Mouse (Mus musculus) kidney, adult 9 months (tissue): ENCODE data around the gene Sppl3.

ENCODE experiments used
- DNase-seq: peaks from one replicate; pipeline ENCODE4 v3.0.0; 2022

Sppl3 gene

DNA sequence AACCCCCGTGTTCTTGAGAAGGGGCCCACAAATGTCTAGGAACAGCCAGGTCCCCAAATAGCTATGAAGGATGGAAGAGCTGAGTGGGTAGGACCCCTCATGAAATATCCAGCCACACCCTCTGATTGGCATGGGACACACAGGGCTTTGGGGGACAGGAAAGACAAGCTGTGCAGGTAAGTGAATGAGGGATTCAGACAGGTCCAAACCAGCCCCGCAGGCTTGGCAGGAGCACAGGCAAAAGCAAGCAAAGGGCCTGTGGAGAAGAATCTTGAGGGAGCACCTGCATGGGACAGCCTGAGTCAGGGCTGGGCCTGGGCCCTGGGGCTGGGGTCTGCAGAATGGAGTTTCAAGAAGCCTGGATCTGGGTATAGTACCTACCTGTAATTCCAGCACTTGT, 10.4 kb upstream of the Sppl3 start:
- DNase-seq = no peak

DNA sequence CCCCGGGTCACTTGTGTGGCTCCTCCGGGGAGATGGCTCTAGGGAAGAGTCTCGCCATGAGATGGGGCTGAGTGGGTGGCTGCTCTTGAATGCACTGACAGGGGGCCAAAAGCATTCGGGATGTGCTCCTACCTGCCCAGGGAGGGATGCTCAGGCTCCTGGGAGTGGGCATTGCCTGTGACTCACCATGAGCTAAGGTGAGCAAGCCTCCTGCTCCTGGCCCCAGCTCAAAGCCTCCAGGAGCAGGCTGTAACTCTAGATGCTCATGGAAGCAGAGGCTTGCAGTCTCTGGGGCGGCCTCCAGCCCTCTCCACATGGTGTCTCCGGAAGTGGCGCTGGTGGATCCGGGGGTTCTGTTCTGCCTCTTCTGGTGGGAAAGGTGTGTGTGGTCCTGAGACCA, 9.5 kb upstream of the Sppl3 start:
- DNase-seq = no peak

DNA sequence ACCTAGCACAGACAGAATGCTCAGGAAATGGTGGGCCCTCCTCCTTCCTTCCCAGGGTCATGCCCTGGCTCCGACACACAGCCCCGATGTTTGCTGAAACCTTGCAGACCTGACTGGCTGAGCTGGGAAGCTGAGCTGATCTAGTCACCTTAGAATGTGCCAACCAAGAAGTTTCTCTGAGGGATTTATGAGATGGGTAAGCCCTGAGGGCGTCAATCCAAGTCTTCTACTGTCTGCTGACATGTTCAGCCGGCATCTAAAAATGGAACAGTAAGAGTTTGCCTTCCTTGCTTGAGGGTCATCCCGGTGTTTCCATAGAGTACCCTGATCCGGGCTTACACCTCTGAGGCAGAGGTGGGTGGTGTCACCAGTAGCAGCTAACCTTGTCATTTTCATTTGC, 8.2 kb upstream of the Sppl3 start:
- no peak for DNase-seq

DNA sequence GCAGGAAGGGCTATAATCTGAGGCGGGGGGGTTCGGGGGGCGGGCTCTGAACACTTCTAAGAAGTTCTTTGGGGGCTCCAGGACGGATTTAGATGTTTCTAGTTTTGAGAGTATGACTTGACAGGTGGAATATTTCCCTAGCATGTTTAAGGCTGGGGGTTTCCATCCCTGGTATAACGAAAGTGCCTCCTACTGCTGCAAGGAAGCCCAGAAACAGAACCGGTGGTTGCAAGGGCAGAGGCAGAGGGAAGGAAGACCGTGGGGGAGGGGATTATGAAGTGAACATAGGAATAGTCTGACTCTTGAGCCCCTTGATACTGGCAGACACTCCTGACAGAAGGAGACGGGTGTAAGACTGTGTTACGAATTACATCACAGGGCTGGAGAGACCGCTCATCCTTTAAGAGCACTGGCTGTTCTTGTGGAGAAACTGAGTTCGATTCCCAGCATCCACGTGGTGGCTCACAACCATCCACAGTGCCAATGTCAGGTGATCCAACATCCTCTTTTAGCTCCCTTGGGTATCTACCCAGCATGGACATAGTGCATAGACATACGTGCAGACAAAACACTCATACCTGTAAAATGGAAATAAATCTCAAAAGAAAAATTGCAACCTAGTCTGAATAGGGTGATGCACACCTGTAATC, 7.6 kb upstream of the Sppl3 start:
- no peak for DNase-seq

DNA sequence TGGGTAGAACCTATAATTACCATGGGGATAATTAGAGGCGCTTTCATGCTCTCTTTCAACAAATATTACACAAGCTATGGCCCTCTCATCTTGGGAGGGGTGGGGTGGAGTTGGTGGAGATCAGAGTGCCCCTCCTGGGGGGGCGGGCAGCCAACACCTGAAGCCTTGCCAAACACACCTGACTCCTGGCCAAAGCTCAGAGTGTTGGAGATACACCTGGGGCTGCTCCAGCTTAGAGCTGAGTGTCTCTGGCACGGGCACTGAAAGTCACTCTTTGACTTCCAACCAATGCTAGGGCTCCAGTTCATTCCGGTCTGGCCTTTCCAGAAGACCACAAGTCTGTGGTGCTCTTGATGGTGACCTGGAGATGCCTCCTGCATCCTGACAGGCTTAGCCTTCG, 3.2 kb upstream of the Sppl3 start:
- DNase-seq = no peak

DNA sequence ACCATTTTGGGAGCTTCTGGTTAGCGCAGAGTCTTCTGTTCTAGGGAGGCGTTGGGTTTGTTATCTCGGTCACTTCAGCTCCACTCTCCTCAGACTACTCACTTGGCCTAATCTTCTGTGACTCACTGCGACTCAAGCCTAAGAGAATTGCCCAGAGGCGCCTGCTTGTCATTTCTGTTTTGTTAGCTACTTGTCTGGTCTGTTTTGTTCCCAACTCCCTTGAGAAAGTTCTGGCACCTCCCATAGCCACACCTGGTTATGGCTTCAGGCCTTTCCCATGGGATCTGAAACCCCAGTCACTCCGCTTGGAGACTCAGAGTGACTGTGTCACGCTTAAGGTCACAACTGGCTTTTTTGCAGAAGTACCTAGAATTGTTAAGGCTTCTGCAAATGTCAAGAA, 2.6 kb upstream of the Sppl3 start:
- no peak for DNase-seq

DNA sequence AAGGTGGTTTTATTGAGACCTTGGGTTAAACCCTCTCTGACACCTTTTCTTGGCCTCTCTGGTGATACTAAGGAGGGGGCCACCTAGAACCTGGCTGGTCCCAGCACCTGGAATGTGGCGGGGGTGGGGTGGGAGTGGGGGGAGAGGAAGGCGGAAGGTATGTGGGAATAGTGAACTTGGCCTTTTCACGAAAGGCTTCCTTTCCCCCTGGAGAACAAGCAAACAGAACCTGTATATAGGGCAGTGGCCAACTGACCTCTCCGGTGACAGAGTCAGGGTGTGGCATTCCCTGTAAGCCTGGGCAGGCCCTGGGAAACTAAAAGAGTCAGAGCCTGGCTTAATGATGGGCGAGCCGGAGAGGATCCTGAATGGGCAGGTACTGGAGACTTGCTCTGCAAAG, 1.8 kb upstream of the Sppl3 start:
- DNase-seq = no peak

DNA sequence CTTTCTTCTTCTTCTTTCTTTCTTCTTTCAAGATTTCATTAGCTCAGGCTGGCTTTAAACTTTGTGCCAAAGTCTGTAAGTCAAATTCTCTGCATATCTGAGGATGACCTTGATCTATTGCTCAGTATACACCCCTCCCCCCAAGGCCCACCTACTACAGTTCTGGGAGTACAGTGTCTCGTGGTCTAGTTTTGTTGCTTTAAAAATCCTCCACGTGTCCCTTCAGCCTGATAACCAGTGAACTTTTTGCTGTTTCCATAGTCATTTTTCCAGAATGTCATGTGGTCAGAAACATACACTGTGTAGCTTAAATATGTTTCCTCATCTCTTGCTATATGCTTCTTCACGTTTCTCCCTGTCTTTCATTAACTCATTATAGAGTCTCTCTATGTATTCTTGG, 976 bp upstream of the Sppl3 start:
- DNase-seq = no peak

DNA sequence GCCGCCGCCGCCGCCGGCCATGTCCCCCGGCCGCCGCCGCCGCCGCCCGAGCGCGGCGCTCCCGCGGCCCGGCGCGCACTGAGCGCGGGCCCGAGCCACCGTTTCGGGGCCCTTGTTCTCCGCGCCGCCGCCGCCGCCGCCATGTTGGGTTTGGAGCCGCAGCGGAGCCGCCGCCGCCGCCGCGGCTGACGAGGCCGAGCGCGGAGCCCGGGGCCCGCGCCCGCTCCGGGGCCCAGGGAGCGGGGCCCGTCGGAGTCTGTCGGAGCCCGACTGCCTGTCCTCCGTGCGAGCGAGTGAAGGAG, 231 bp downstream of the Sppl3 start:
- DNase-seq = no peak

DNA sequence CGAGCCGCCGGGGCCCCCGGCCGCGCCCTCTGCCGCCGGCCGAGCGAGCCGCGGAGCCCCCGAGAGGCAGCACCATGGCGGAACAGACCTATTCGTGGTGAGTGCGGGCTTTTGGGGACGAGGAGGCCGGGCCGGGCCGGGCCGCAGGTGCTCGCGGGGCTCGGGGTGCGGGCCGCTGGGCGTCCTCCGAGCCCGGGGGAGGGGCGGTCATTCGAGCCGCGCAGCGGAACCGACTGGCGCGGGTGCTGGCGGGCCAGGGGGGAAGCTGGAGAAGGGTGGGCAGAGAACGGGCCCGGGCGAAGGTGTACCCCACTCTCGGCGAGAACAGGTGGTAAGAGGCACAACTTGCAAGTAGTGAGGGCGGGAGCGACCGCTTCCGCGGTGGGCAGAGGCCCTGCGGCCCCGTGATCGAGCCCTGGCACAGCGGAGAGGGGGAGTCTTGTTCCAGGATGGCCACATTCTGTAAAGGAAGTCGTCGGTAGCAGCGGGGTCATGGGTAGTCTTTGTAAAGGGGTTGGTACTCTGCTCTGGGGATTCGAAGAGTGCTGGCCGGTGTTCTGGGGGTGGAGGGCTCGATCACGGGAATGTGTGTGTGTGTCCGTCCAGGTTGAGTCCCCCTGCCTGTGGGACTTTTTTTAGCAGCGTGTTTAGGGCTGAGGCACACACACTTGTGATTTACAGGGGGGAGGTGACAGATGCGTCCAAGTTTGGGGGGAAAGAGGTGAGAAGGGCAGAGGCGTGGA, 753 bp downstream of the Sppl3 start:
- DNase-seq = peak; percentile 42

DNA sequence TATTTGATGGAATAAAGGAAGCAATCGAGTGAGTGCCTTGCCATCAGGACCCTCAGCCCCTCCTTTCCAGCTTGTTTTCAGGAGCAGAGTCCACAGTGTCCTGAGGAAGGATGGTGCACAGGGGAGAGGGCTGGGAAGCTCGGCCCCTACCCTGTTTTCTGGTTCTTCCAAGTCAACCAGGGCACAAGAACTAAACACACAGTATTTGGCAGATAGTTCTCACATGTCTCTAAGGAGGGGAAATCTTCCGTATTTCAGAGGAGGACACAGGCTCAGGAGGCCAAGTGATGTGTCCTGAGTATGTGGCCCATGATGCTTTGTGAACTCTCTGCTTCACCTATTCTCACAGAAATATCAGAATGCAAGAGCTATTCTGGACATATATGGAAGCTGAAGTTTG, 2.5 kb downstream of the Sppl3 start:
- no peak for DNase-seq

DNA sequence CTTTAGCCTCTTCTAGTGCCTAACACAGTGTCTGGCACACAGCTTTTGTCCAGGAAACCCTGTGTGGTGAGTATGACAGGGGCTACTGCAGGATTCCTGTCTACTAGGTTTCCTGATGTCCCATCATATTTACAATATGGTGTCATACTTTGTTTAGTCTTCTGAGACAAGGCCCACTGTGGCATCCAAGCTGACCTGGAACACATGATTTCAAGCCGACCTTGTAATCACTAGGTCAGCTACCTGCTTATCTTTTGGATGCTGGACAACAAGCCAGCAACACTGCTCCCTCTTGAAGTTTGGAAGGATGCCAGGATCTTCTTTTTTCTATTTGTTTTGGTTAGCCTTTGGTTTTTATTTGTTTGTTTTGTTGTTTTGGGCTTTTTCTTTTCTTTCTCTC, 3.6 kb downstream of the Sppl3 start:
- peak; percentile 38 for DNase-seq

DNA sequence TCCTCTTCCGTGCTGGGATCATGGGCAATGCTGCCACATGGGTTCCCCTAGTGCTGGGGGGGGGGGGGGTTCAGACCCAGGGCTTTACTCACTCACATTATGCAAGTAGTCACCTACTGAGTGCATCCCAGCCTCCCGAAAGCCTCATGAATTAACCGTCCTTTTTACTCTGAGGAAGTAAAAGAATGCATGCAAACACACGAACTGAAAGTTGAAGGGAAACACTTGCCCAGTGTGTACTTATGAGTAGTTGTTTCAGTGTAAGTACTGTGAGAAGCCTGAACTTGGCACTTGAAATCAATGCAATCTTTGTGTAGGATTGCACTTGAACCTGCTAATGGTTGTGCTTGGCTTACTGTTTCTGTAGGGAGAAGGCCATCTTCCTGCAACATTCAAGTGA, 4.2 kb downstream of the Sppl3 start:
- DNase-seq = no peak

DNA sequence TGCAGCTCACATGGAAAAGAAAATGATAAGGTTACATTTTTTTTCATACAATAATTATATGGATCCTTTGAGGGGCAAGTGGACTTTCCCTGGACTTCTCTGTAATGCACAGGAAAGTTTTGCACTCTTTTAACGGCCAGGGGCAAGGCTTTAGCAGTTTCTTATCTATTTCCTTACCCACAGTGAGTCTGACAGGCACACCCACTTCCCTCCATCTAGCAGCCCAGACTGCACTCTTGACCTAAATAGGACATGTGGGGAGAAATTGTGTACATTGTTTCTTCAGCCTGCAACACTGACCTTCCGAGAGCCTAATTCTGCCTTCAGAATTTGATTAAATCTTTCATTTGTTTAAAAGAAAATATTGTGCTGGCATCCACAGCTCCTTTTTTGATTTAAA, 7.3 kb downstream of the Sppl3 start:
- no peak for DNase-seq

DNA sequence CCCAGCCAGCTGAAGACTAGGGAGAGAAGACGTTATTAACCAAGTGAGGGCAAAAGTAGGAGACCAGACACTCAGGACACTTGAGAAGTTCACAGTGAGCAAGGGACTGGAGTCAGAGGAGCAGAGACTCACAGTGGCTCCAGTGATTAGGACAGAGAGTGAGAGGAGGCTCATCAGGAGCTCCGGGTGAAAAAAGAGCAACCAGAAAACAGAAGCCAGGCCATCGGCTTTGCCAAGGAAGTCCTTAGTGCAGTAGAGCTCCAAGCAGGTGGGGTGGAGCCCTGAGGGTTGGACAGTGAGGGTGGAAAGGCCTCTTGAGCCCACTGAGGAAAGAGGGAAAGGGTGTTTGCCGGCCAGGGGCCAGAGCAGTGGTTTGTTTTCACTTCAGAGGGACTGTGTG, 7.9 kb downstream of the Sppl3 start:
- no peak for DNase-seq

DNA sequence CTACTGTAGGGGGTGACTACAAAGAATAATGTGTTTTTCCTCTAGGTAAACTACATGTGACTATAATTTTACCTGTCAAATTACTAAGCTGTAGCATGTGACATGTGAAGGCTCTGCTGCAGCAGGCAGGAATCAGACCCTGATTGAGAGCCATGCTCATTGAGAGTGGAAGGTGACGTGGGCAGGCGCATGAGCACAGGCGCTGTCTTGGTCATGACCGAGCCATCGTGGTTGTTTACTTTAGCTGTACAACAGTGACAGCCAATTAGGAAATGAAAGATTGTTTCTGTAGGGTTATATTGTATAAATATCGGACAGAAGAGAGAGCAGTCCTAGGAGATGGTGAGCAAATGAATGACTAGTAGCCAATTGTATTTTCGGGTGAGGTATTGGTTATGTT, 11.1 kb downstream of the Sppl3 start:
- no peak for DNase-seq

DNA sequence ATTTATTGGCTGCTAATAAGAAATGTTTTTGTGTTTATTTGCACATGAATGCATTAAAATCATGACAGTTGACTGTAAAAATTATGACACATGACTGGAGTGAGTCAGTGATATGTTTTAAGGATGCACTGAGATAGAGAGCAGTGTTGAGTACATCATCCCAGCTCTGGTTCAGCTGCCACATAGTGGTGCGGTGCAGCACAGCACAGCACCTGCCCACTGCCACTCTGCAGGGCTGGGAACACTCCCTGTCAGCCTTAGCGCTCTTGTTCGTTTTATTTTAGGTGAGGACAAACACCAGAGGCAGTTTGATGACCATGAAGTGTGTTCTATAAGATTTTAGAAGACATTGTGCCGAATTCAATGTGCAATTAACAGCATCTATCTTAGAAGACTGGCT, 15.2 kb downstream of the Sppl3 start:
- no peak for DNase-seq

DNA sequence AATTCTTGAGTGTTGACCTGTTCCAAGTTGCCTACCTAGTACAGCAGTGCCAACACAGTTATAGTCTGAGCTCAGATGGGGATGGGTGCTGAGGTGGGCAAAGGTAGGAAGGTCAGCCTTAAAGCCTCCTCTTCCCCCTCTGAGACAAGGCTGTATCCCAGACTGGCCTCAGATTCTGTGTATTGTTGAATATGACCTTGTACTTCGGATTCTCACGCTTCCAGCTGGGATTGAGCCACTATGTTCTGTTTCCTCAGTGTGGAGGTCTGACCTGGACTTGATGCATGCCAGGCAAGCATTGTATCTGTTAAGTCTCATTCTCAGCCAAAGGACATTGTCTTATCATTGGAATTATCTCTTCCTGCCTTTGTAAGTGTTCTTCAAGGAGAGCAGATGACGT, 16.2 kb downstream of the Sppl3 start:
- DNase-seq = no peak

DNA sequence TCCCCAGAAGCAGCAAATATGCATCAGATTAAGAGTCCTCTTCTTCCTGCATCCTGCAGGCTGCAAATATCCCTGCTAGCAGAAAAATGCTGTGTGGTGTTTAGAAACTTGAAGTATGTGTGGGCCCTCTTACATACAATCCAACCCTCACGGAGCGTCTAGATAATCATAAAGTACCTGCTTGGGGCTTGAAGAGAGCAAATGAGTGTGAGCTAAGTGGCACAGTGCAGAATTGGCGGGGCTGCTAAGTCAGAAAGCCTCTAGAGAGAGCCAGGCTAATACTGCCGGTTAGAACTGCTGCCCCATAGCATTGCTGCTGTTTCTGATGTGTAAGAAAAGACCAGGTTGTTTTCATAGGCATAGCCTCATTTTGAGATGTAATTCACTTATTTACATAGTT, 18.0 kb downstream of the Sppl3 start:
- no peak for DNase-seq

DNA sequence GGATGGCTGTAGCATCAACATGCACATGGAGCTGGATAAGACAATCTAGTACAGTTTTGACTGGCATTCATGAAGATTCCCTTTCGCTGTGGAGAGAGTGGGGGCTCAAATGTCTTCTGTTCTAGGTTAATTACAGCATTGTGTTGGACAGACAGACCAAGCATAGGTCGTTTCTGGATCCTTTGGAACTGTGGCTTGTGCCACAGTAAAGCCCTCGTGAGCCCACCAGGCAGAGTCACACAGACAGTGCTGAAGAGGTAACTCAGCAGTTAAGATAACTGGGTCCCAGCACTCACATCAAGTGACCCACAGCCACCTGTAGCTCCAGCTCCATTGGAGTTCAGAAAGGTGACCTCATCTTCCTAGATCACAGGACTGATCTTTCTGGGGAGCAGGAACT, 18.6 kb downstream of the Sppl3 start:
- DNase-seq = no peak

DNA sequence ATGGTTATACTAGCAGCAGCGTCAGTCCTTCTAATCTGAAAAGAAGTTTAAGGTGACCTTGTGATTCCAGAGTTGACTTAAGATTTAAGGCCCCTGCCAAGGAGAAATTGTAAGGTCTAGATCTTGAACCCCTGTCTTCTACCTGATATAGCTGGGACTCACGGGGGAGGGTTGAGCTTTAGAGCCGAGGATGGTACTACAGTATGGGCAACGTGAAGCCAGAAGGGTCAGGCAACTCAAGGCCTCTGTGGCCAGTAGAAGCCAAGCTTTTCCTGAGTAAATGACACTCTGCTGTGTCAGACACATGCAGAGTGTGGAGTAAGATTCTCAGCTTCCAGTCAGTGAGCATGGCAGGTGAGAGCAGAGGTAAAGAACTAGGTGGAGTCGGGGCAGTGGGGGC, 20.6 kb downstream of the Sppl3 start:
- no peak for DNase-seq

DNA sequence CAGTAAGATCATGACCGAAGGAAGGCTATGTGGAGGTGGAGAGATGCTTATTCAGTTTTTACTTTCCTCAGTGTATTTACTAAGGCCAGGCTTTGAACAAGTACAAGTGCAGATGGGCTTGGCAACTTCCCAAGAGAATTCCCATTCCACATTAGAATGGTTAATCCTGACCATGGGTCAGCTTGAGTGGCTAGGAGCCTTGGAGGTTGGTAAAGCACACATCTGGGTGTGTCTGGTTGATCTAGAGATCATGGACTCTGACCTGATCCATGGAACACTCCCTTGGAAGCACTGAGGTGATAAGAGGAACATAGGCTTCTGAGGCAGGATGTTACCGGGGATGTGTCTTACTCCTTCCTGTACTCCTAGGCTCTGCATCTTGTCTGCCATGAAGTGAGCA, 21.7 kb downstream of the Sppl3 start:
- DNase-seq = peak; percentile 70

DNA sequence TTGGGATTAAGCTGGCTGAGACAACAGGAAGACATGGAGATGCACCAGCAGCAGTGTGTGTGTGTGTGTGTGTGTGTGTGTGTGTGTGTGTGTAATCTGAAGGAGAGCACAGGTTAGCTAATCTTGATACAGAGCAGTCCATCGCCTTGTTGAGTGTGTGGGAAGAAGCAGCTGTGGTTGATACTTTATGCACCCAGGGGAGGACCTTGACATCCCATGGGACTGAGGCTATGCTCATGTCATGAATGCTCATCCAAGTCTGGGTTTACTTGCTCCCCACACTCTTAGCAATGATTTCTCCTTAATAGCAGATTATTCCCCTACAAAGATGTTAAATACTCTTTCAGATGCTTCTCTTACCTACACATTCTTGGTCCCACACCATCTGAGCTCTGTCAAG, 24.3 kb downstream of the Sppl3 start:
- no peak for DNase-seq

DNA sequence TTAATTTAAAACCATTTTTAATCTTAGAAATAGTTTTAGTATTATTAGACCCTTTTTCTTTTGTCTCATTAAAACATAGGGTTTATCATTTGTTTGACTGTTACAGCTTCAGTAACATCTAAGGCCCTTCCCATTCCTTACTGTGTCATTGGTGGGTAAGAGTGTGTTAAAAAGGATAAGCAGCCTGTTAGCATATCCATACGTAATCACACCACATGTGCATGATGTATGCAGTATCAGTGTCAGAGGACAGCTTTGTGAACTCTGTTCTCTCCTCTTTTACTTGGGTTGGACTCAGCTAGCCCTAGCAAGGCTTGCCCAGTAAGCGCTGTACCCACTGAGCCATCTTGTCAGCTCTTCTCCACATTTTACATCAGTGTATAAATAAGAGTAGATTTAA, 26.2 kb downstream of the Sppl3 start:
- DNase-seq = no peak

DNA sequence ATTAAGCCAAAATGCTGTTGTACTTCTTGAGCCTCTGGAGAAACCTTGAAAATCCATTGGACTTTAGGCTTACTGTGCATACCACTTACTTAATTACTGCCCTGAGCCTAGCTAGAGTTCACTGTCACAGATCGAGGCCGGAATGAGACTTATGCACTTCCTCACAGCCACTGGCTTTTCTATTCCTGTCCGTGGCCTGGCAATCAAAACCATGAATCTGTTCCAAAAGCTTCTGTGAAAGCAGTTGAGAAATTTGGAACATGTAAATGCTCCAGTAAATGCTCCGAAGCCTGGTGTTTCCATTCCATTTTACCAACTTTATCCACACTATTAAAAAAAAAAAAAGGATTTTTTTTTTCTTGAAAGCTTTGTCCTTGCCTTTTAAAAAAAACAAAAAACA, 29.8 kb downstream of the Sppl3 start:
- peak; percentile 51 for DNase-seq
